Mouse (Mus musculus): ENCODE data around the gene Nceh1. TPM values are rescaled to one million over a fixed set of nuclear protein-coding genes. Genes with fewer than 3 reads are reported as not detected.

The Nceh1 gene
- polyA plus RNA-seq, 1 experiment from 2014 or later: 18.2 TPM

DNA sequence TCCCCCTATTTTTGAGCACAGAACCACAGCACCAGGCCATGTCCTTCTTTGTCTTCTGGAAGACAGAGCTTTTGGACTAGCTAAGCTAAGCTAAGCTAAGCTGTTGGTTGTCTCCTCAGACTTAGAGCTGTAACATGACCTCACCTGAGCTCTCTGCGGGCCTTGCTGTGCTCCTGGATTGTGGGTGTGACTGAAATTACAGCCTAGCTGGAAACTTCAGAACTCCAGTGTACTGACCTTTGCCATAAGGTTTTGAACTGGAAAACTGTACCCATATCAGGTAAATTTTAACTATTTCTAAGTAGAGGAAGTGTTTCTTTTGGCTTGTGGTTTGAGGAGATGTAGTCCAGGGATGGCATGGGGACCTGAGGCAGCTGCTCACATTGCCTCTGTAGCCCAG lies 5.6 kb downstream of the Nceh1 start:
- H3K4me1 ChIP-seq (ENCODE audit: control insufficient read depth, insufficient read depth, low read length): peaks cover 11% of the 10 kb centered on the region
- H3K4me2 ChIP-seq (ENCODE audit: low read length): no peak overlapping the region
- no peak for ATAC-seq
- H3K4me3 ChIP-seq (ENCODE audit: low read depth, low read length): no peak overlapping the region
- H3K9me3 ChIP-seq (replicated peaks; ENCODE audit: control insufficient read depth, low read length, poor library complexity, severe bottlenecking): no peaks in the 10 kb centered on the region
- H3K9ac ChIP-seq (ENCODE audit: low read depth, low read length): no peak overlapping the region
- no peak overlapping the region for H3K27ac ChIP-seq (ENCODE audit: low read length)
- no peaks in the 10 kb centered on the region for H3K36me3 ChIP-seq (ENCODE audit: control insufficient read depth, insufficient read depth, low read length)
- no peaks in the 10 kb centered on the region for H3K27me3 ChIP-seq (ENCODE audit: control insufficient read depth, insufficient read depth, low read depth, low read length)
- 79% methylated on average over 1 of the region's 1 CpGs for WGBS

DNA sequence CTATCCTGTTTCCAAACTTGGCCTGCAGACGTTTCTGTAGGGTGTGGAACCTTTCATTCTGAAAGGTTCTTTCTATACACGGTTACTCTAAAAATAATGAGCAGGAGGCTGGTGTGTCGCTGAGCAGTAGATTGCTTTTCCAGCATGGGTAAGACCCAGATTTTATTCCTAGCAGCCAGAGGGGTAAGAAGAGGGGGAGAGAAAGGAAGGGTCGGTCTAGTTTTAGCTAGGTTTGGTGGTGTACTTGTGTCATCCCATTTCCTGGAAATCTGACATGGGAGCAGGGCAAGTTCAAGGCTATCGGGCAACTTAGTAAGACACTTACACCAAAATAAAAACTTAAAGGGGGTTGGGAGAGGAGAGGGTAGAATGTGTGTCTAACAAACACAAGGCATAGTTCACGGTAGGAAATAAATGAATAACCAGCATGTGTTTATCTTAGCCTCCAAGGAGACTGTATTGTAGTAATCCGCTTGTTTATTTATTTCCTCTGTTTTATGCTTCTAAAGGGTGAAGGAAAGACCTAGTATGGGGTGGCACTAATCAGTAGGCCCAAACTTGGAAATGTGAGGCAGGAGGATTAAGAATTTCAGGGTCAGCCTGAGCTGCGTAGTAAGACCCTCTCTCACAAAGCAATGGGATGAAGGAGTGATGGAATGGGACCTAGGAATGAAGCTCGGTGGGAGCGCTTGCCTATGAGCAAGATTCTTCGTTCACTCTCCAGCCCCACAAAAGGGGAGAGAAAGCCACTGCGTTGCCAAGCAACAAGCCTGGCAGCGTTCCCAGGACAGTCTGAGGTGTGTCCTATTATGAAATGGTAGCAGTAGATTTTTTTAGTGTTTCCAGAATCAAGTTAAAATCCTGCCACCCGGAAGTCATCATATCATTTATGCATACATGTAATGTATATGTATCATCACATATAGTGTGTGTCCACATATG lies 6.8 kb downstream of the Nceh1 start:
- Histone ChIP-seq H3K36me3 (ENCODE audit: control insufficient read depth, insufficient read depth, low read length) (no peaks in the 10 kb centered on the region), H3K27ac (ENCODE audit: low read length) (no peak overlapping the region), H3K4me1 (ENCODE audit: control insufficient read depth, insufficient read depth, low read length) (peaks cover 5% of the 10 kb centered on the region), H3K4me2 (ENCODE audit: low read length) (no peak overlapping the region), H3K27me3 (ENCODE audit: control insufficient read depth, insufficient read depth, low read depth, low read length) (no peaks in the 10 kb centered on the region), H3K4me3 (ENCODE audit: low read depth, low read length) (no peak overlapping the region), H3K9ac (ENCODE audit: low read depth, low read length) (no peak overlapping the region), H3K9me3 (replicated peaks; ENCODE audit: control insufficient read depth, low read length, poor library complexity, severe bottlenecking) (no peaks in the 10 kb centered on the region)
- 60% methylated on average over 14 of the region's 14 CpGs for WGBS
- ATAC-seq: peak; percentile 60; the same call in 1 of the 2 replicates

DNA sequence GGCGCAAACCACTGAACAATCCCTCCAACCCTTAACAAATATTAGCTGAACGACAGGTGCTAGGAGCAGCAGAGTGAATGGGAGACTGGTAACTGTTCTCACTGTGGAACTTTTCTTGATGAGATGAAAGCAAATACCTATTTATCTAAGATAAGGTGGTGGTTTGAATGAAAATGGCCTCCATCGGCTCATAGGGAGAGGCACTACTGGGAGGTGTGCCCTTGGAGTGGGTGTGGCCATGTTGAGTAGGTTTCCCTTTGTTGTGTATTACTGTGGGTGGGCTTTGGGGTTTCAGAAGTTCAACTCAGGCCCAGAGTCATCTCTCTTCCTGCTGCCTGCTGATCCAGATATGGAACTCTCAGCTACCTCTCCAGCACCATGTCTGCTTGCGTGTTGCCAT lies 8.1 kb downstream of the Nceh1 start:
- Histone ChIP-seq H3K9me3 (replicated peaks; ENCODE audit: control insufficient read depth, low read length, poor library complexity, severe bottlenecking) (no peaks in the 10 kb centered on the region), H3K4me2 (ENCODE audit: low read length) (no peak overlapping the region), H3K36me3 (ENCODE audit: control insufficient read depth, insufficient read depth, low read length) (no peaks in the 10 kb centered on the region), H3K27me3 (ENCODE audit: control insufficient read depth, insufficient read depth, low read depth, low read length) (no peaks in the 10 kb centered on the region), H3K4me3 (ENCODE audit: low read depth, low read length) (no peak overlapping the region), H3K9ac (ENCODE audit: low read depth, low read length) (no peak overlapping the region), H3K4me1 (ENCODE audit: control insufficient read depth, insufficient read depth, low read length) (peaks cover 5% of the 10 kb centered on the region), H3K27ac (ENCODE audit: low read length) (no peak overlapping the region)
- WGBS: 96% methylated on average over 4 of the region's 4 CpGs
- no peak for ATAC-seq

DNA sequence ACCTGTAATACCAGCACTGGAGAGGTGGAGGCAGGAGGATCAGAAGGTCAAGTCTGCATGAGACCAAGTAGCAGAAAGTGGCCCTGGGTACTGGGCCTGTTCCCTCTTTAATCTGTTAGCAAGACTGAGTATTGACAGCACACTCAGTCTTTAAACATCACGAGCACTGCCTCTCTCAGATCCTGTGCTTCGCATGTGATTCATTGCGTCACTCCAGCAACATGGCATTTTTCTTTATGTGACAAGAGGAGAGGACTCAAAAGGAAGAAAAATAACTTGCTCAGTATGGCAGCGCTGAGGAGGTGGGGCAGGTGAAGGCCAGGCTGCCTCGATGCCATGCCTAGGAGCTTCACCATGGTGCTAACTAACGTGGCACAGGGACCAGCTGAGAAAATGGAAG lies 9.1 kb downstream of the Nceh1 start:
- Histone ChIP-seq H3K9me3 (replicated peaks; ENCODE audit: control insufficient read depth, low read length, poor library complexity, severe bottlenecking) (no peaks in the 10 kb centered on the region), H3K4me1 (ENCODE audit: control insufficient read depth, insufficient read depth, low read length) (peaks cover 5% of the 10 kb centered on the region), H3K36me3 (ENCODE audit: control insufficient read depth, insufficient read depth, low read length) (no peaks in the 10 kb centered on the region), H3K27ac (ENCODE audit: low read length) (no peak overlapping the region), H3K27me3 (ENCODE audit: control insufficient read depth, insufficient read depth, low read depth, low read length) (no peaks in the 10 kb centered on the region), H3K4me3 (ENCODE audit: low read depth, low read length) (no peak overlapping the region), H3K4me2 (ENCODE audit: low read length) (no peak overlapping the region), H3K9ac (ENCODE audit: low read depth, low read length) (no peak overlapping the region)
- ATAC-seq: no peak
- 87% methylated on average over 6 of the region's 6 CpGs for WGBS

DNA sequence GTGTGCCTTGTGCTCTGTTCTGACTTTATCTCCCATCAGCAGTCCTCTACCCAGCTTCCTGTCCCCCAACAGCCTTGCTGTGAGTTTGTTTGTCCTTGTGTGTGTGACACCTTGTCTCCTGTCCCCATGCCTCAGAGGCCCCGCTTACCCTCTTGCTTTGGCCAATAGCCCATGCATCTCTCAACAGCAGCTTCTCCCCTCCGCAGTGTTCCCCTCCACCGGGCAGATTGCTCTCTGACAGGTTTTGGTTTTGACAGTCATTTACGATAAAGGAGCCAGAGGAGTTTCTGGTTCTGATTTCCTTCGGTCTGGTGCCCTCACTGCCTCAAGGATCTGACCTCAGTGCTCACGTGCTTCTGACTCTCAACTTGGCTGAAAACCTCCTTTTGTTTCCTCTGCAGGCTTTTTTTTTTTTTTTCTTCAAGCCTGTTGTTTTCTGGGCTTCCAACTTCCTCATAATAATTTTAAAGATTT lies 11.1 kb downstream of the Nceh1 start:
- no peak overlapping the region for H3K4me3 ChIP-seq (ENCODE audit: low read depth, low read length)
- H3K27ac ChIP-seq (ENCODE audit: low read length): no peak overlapping the region
- no peaks in the 10 kb centered on the region for H3K9me3 ChIP-seq (replicated peaks; ENCODE audit: control insufficient read depth, low read length, poor library complexity, severe bottlenecking)
- no peaks in the 10 kb centered on the region for H3K36me3 ChIP-seq (ENCODE audit: control insufficient read depth, insufficient read depth, low read length)
- no peak for ATAC-seq
- no peak overlapping the region for H3K9ac ChIP-seq (ENCODE audit: low read depth, low read length)
- no peak overlapping the region for H3K4me2 ChIP-seq (ENCODE audit: low read length)
- 67% methylated on average over 6 of the region's 6 CpGs for WGBS
- H3K4me1 ChIP-seq (ENCODE audit: control insufficient read depth, insufficient read depth, low read length): peaks cover 5% of the 10 kb centered on the region
- no peaks in the 10 kb centered on the region for H3K27me3 ChIP-seq (ENCODE audit: control insufficient read depth, insufficient read depth, low read depth, low read length)

DNA sequence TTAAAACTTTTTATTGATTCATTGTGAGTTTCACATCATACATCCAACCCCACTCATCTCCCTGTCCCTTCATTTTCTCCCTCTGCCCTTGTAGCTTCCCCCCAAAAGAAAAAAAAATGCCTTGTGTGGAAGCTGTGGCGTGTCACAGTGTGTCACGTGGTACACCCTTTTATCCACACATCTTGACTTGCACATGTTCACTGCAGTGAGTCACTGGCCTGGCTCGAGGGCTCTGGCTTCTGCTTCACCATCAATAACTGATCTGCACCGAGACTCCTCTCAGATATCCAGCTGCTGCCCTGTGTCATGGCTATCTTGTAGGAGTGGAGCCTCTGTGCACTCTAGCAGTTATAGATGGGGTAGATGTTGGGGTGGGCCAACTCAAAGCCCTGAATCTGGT lies 12.4 kb downstream of the Nceh1 start:
- WGBS: 84% methylated on average over 4 of the region's 4 CpGs
- H3K36me3 ChIP-seq (ENCODE audit: control insufficient read depth, insufficient read depth, low read length): no peaks in the 10 kb centered on the region
- H3K4me3 ChIP-seq (ENCODE audit: low read depth, low read length): no peak overlapping the region
- ATAC-seq: no peak
- H3K27me3 ChIP-seq (ENCODE audit: control insufficient read depth, insufficient read depth, low read depth, low read length): no peaks in the 10 kb centered on the region
- no peak overlapping the region for H3K27ac ChIP-seq (ENCODE audit: low read length)
- no peak overlapping the region for H3K4me2 ChIP-seq (ENCODE audit: low read length)
- no peak overlapping the region for H3K9ac ChIP-seq (ENCODE audit: low read depth, low read length)
- H3K9me3 ChIP-seq (replicated peaks; ENCODE audit: control insufficient read depth, low read length, poor library complexity, severe bottlenecking): no peaks in the 10 kb centered on the region
- no peaks in the 10 kb centered on the region for H3K4me1 ChIP-seq (ENCODE audit: control insufficient read depth, insufficient read depth, low read length)

DNA sequence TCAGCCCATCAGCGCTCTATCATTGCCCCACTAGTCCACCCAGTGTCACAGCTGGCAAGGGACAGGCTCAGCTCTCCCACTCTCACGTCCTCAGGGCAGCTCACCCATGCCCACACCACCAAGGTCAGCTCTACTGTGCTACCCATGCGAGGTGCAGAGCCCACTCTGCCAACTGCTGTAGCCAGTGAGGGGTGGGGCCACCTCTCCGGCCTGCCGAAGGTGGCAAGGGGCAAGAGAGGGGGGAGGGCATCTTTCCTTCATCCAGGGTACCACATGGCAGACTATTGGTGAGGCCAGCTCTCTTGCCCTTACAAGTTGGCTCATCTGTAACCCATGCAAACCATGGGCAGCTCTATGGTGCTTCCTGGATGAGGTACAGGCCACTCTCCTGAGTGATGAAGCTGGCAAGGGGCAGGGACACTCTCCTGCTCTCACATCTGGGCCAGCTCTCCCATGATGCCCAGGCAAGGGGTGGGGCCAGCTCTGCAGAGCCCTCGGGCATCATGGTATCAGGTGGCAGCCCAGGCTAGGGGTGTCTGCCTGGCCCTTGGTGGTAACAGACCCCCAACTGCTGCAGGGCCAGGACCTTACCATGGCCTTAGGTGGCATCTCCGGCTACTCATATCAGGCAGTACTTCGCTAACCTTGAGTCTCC lies 12.9 kb downstream of the Nceh1 start:
- no peaks in the 10 kb centered on the region for H3K36me3 ChIP-seq (ENCODE audit: control insufficient read depth, insufficient read depth, low read length)
- no peaks in the 10 kb centered on the region for H3K27me3 ChIP-seq (ENCODE audit: control insufficient read depth, insufficient read depth, low read depth, low read length)
- H3K9ac ChIP-seq (ENCODE audit: low read depth, low read length): no peak overlapping the region
- no peaks in the 10 kb centered on the region for H3K4me1 ChIP-seq (ENCODE audit: control insufficient read depth, insufficient read depth, low read length)
- H3K4me3 ChIP-seq (ENCODE audit: low read depth, low read length): no peak overlapping the region
- 85% methylated on average over 8 of the region's 8 CpGs for WGBS
- peak; percentile 42; the same call in 1 of the 2 replicates for ATAC-seq
- H3K27ac ChIP-seq (ENCODE audit: low read length): no peak overlapping the region
- H3K4me2 ChIP-seq (ENCODE audit: low read length): no peak overlapping the region
- no peaks in the 10 kb centered on the region for H3K9me3 ChIP-seq (replicated peaks; ENCODE audit: control insufficient read depth, low read length, poor library complexity, severe bottlenecking)

DNA sequence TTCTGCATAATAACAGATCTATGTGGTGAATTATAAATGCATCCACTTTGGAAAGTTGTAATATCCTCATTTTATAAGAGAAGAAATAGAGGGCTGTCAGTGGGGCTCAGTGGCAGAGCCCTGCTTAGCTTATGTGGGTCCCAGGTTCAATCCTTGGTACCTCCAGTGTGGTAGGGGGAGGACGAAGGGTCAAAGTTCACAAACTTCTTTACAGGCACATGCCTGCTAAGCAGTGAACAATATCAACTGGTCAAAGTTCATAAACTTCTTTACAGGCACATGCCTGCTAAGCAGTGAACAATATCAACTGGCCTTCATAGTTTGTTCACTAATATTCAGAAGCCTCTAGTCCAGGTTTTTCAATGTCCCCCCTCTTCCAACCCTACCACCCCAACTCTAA lies 13.8 kb downstream of the Nceh1 start:
- Histone ChIP-seq H3K4me3 (ENCODE audit: low read depth, low read length) (no peak overlapping the region), H3K4me2 (ENCODE audit: low read length) (no peak overlapping the region), H3K4me1 (ENCODE audit: control insufficient read depth, insufficient read depth, low read length) (no peaks in the 10 kb centered on the region), H3K27ac (ENCODE audit: low read length) (no peak overlapping the region), H3K9me3 (replicated peaks; ENCODE audit: control insufficient read depth, low read length, poor library complexity, severe bottlenecking) (no peaks in the 10 kb centered on the region), H3K27me3 (ENCODE audit: control insufficient read depth, insufficient read depth, low read depth, low read length) (no peaks in the 10 kb centered on the region), H3K36me3 (ENCODE audit: control insufficient read depth, insufficient read depth, low read length) (no peaks in the 10 kb centered on the region), H3K9ac (ENCODE audit: low read depth, low read length) (no peak overlapping the region)
- no peak for ATAC-seq
- WGBS: 88% methylated on average over 1 of the region's 1 CpGs

DNA sequence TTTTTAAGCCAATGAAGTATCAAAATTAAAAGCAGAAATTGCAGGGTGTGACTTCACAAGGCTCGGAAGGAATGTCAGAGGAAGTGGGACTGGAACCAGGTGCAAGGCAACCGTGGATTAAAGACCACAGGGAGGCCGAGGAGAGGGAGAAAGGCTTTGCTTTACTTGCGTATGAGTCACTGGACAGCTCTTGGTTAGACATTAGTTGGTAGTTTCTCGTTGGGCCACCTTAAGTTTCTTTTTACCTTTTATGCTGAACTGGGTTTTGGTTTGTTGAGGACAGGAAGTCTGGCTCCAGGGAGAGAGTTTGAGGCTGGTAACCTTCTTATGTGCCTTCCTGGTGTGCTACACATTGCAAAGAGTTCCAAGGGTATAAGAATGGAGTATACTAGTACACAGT lies 15.1 kb downstream of the Nceh1 start:
- ATAC-seq: no peak

More for the DNA sequence above, 15.1 kb downstream of the Nceh1 start:
- no peak overlapping the region for H3K4me2 ChIP-seq (ENCODE audit: low read length)
- H3K27ac ChIP-seq (ENCODE audit: low read length): no peak overlapping the region
- H3K9ac ChIP-seq (ENCODE audit: low read depth, low read length): no peak overlapping the region
- WGBS: 82% methylated on average over 5 of the region's 5 CpGs
- no peaks in the 10 kb centered on the region for H3K27me3 ChIP-seq (ENCODE audit: control insufficient read depth, insufficient read depth, low read depth, low read length)
- no peaks in the 10 kb centered on the region for H3K4me1 ChIP-seq (ENCODE audit: control insufficient read depth, insufficient read depth, low read length)
- no peaks in the 10 kb centered on the region for H3K36me3 ChIP-seq (ENCODE audit: control insufficient read depth, insufficient read depth, low read length)
- H3K4me3 ChIP-seq (ENCODE audit: low read depth, low read length): no peak overlapping the region
- H3K9me3 ChIP-seq (replicated peaks; ENCODE audit: control insufficient read depth, low read length, poor library complexity, severe bottlenecking): no peaks in the 10 kb centered on the region
